Mouse (Mus musculus): Measurements from ENCODE around the gene Ssrp1. TPM values are rescaled to one million over a fixed set of nuclear protein-coding genes. Genes with fewer than 3 reads are reported as not detected.

Ssrp1 gene
- total and polyA plus RNA-seq, 2 experiments from 2014 or later = 144 to 155 TPM

GRCm38 (mm10) chr2:85014588-85014982 lies 22.4 kb upstream of the Ssrp1 start:
- H3K4me2 ChIP-seq (ENCODE audit: low read depth) = no peak overlapping the region
- no peaks in the 10 kb centered on the region for H3K9me3 ChIP-seq (ENCODE audit: low read length)
- TF ChIP-seq CTCF (IDR thresholded peaks at IDR 0.05; ENCODE audit: low read depth) = no peak
- H3K36me3 ChIP-seq (ENCODE audit: insufficient read depth) = no peaks in the 10 kb centered on the region
- H3K27me3 ChIP-seq (ENCODE audit: insufficient read depth, low read length) = no peaks in the 10 kb centered on the region
- H3K4me3 ChIP-seq (ENCODE audit: low read depth, low read length) = no peak overlapping the region
- no peaks in the 10 kb centered on the region for H3K4me1 ChIP-seq (ENCODE audit: insufficient read depth)
- DNase-seq = no peak
- no peak overlapping the region for H3K9ac ChIP-seq
- 35% methylated on average over 3 of the region's 3 CpGs for WGBS
- ATAC-seq = 0 out of 2 replicates have a peak, but pooled peaks have one; percentile 11
- no peak overlapping the region for H3K27ac ChIP-seq (ENCODE audit: low read depth, low read length)

DNA sequence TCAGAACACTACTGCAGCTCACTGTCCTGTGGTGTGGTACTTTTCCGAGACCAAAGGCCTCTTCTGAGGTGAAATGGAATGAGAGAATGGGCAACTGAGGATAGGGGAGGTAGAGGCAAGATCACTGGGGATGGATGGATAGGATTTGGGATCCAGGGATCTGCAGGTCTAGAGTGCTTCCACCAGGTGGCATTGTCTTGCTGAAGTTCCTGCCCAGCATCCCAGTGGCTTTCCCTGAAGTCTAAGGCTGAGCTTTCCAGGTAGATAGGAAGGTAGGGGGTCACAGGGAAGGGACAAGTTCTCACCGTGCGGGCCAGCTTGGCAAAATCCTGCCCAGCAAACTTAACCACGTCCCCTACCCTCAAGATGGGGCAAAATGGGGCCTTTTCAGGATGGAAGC lies 15.0 kb upstream of the Ssrp1 start:
- no peak overlapping the region for H3K27ac ChIP-seq (ENCODE audit: low read depth, low read length)
- no peak overlapping the region for H3K4me2 ChIP-seq (ENCODE audit: low read depth)
- no peaks in the 10 kb centered on the region for H3K27me3 ChIP-seq (ENCODE audit: insufficient read depth, low read length)
- H3K9me3 ChIP-seq (ENCODE audit: low read length) = no peaks in the 10 kb centered on the region
- DNase-seq (peak; percentile 39), ATAC-seq (peak; percentile 43)
- peak; percentile 72 for TF ChIP-seq CTCF (IDR thresholded peaks at IDR 0.05; ENCODE audit: low read depth)
- no peak overlapping the region for H3K4me3 ChIP-seq (ENCODE audit: low read depth, low read length)
- no peak overlapping the region for H3K9ac ChIP-seq
- H3K4me1 ChIP-seq (ENCODE audit: insufficient read depth) = no peaks in the 10 kb centered on the region
- 24% methylated on average over 4 of the region's 4 CpGs for WGBS
- H3K36me3 ChIP-seq (ENCODE audit: insufficient read depth) = no peaks in the 10 kb centered on the region

GRCm38 (mm10) chr2:85026178-85026577 lies 10.9 kb upstream of the Ssrp1 start:
- no peaks in the 10 kb centered on the region for H3K4me1 ChIP-seq (ENCODE audit: insufficient read depth)
- H3K27me3 ChIP-seq (ENCODE audit: insufficient read depth, low read length) = no peaks in the 10 kb centered on the region
- 66% methylated on average over 3 of the region's 3 CpGs for WGBS
- no peak overlapping the region for H3K27ac ChIP-seq (ENCODE audit: low read depth, low read length)
- no peak overlapping the region for H3K9ac ChIP-seq
- H3K36me3 ChIP-seq (ENCODE audit: insufficient read depth) = no peaks in the 10 kb centered on the region
- no peaks in the 10 kb centered on the region for H3K9me3 ChIP-seq (ENCODE audit: low read length)
- H3K4me3 ChIP-seq (ENCODE audit: low read depth, low read length) = no peak overlapping the region
- H3K4me2 ChIP-seq (ENCODE audit: low read depth) = no peak overlapping the region
- no peak for DNase-seq
- ATAC-seq = no peak
- no peak for TF ChIP-seq CTCF (IDR thresholded peaks at IDR 0.05; ENCODE audit: low read depth)

DNA sequence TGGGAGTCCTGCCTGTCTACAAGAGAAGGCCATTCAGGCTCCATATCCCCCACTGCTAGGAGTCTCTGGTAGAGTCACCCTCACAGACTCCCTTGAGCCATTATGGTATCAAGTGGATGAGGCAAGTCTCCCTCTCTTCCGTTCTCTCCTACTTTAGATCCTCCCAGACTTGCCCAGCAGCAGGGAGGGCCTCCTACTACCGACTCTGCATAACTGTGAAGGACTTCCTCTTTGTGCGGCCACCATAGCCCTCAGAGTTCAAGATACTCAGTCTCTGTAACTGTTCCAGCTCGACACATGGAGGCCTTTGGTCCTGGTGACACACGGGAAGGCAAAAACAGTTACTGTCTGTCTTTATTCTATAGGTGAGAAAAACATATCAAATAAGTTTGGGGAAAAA lies 9.8 kb upstream of the Ssrp1 start:
- no peak overlapping the region for H3K4me3 ChIP-seq (ENCODE audit: low read depth, low read length)
- H3K9me3 ChIP-seq (ENCODE audit: low read length) = no peaks in the 10 kb centered on the region
- H3K27ac ChIP-seq (ENCODE audit: low read depth, low read length) = no peak overlapping the region
- no peak overlapping the region for H3K4me2 ChIP-seq (ENCODE audit: low read depth)
- H3K27me3 ChIP-seq (ENCODE audit: insufficient read depth, low read length) = no peaks in the 10 kb centered on the region
- TF ChIP-seq CTCF (IDR thresholded peaks at IDR 0.05; ENCODE audit: low read depth) = no peak
- H3K9ac ChIP-seq = no peak overlapping the region
- H3K4me1 ChIP-seq (ENCODE audit: insufficient read depth) = no peaks in the 10 kb centered on the region
- DNase-seq = no peak
- no peak for ATAC-seq
- H3K36me3 ChIP-seq (ENCODE audit: insufficient read depth) = no peaks in the 10 kb centered on the region
- 77% methylated on average over 5 of the region's 5 CpGs for WGBS

- no peak for ATAC-seq
- TF ChIP-seq CTCF (IDR thresholded peaks at IDR 0.05; ENCODE audit: low read depth) = no peak
- H3K9me3 ChIP-seq (ENCODE audit: low read length) = no peaks in the 10 kb centered on the region
- no peaks in the 10 kb centered on the region for H3K4me1 ChIP-seq (ENCODE audit: insufficient read depth)
- no peaks in the 10 kb centered on the region for H3K36me3 ChIP-seq (ENCODE audit: insufficient read depth)
- H3K27ac ChIP-seq (ENCODE audit: low read depth, low read length) = no peak overlapping the region
- no peaks in the 10 kb centered on the region for H3K27me3 ChIP-seq (ENCODE audit: insufficient read depth, low read length)
- 49% methylated on average over 6 of the region's 6 CpGs for whole genome bisulfite sequencing
- DNase-seq = no peak
- H3K9ac ChIP-seq = no peak overlapping the region
- H3K4me2 ChIP-seq (ENCODE audit: low read depth) = no peak overlapping the region
- H3K4me3 ChIP-seq (ENCODE audit: low read depth, low read length) = no peak overlapping the region
These were observed 7.1 kb upstream of the Ssrp1 start for GRCm38 (mm10) chr2:85029897-85030296.

- Histone ChIP-seq H3K9me3 (ENCODE audit: low read length) (no peaks in the 10 kb centered on the region), H3K9ac (no peak overlapping the region), H3K27ac (ENCODE audit: low read depth, low read length) (no peak overlapping the region), H3K4me1 (ENCODE audit: insufficient read depth) (no peaks in the 10 kb centered on the region), H3K36me3 (ENCODE audit: insufficient read depth) (no peaks in the 10 kb centered on the region), H3K27me3 (ENCODE audit: insufficient read depth, low read length) (no peaks in the 10 kb centered on the region), H3K4me3 (ENCODE audit: low read depth, low read length) (no peak overlapping the region), H3K4me2 (ENCODE audit: low read depth) (no peak overlapping the region)
- WGBS = 69% methylated on average over 6 of the region's 6 CpGs
- DNase-seq = no peak
- no peak for TF ChIP-seq CTCF (IDR thresholded peaks at IDR 0.05; ENCODE audit: low read depth)
- ATAC-seq = no peak
These were observed 6.0 kb upstream of the Ssrp1 start for GRCm38 (mm10) chr2:85030989-85031388.

GRCm38 (mm10) chr2:85033121-85033520 lies 3.9 kb upstream of the Ssrp1 start:
- no peak overlapping the region for H3K9ac ChIP-seq
- DNase-seq (no peak), ATAC-seq (no peak)
- no peaks in the 10 kb centered on the region for H3K27me3 ChIP-seq (ENCODE audit: insufficient read depth, low read length)
- no peaks in the 10 kb centered on the region for H3K9me3 ChIP-seq (ENCODE audit: low read length)
- peaks cover 12% of the 10 kb centered on the region for H3K4me1 ChIP-seq (ENCODE audit: insufficient read depth)
- no peaks in the 10 kb centered on the region for H3K36me3 ChIP-seq (ENCODE audit: insufficient read depth)
- H3K4me2 ChIP-seq (ENCODE audit: low read depth) = no peak overlapping the region
- no peak overlapping the region for H3K4me3 ChIP-seq (ENCODE audit: low read depth, low read length)
- 89% methylated on average over 2 of the region's 2 CpGs for WGBS
- H3K27ac ChIP-seq (ENCODE audit: low read depth, low read length) = no peak overlapping the region
- no peak for TF ChIP-seq CTCF (IDR thresholded peaks at IDR 0.05; ENCODE audit: low read depth)

DNA sequence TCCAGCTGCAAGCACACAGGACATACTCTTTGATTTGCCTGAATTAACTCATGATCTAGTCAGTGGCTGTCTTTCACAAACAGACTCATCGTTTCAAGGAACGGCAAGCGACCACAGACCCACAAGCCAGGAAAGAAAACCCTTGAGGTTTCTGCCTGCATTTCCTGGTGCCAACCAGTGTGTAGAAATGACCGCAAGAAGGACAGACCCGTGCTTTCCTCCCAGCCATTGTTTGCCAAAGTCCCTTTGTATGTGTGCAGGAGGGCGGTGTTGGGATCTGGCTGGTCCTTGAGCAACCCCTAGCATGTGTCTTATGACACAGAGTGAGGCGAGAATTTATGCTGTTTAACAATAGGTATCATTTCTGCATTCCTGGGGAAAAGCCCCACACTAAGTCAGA lies 2.9 kb upstream of the Ssrp1 start:
- Histone ChIP-seq H3K9me3 (ENCODE audit: low read length) (no peaks in the 10 kb centered on the region), H3K27me3 (ENCODE audit: insufficient read depth, low read length) (no peaks in the 10 kb centered on the region), H3K27ac (ENCODE audit: low read depth, low read length) (no peak overlapping the region), H3K36me3 (ENCODE audit: insufficient read depth) (no peaks in the 10 kb centered on the region), H3K4me1 (ENCODE audit: insufficient read depth) (peaks cover 16% of the 10 kb centered on the region), H3K4me2 (ENCODE audit: low read depth) (no peak overlapping the region), H3K4me3 (ENCODE audit: low read depth, low read length) (no peak overlapping the region), H3K9ac (no peak overlapping the region)
- no peak for TF ChIP-seq CTCF (IDR thresholded peaks at IDR 0.05; ENCODE audit: low read depth)
- no peak for DNase-seq
- WGBS = 83% methylated on average over 7 of the region's 7 CpGs
- no peak for ATAC-seq
